Mouse (Mus musculus): Measurements from ENCODE around the gene Col6a4. TPM values are rescaled to one million over a fixed set of nuclear protein-coding genes. Genes with fewer than 3 reads are reported as not detected.

Col6a4 gene
- 0.21 and 0.37 TPM in 2 replicates for polyA plus RNA-seq (2015; fragmentation: Nextera tagmentation; extraction: Ambion mirVana)

DNA sequence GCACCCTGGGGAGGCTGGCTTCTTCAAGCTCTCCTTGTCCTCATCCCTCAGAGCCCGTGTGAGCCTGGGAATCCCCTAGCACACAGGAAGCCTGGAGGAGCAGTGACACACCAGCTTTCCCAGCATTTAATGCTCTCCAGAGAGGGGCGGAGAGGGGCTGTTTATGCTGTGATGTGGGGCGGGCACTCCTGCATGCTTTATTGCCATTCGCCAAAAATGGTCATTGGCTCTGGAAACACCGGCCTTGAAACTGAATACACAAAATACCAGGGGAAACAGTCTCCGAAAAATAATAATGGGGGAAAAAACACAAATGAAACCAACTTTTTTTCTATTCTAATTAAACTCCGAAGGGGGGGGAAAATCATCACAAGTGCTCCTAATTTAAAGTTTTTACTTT, at the start of gene Col6a4:
Gene Col6a4 (minus strand): TSS at position 101 of the 400 bp plus-strand sequence.
- H3K9me3 ChIP-seq = no peaks in the 10 kb centered on the region
- 44% methylated on average over 7 of the region's 7 CpGs for WGBS
- no peak for ATAC-seq (ENCODE audit: insufficient number of reproducible peaks, insufficient read depth, low FRiP score, low TSS enrichment, low read depth)
- 0 out of 2 replicates have a peak within 1 kb of the TSS, but pooled peaks have one; percentile 20 for H3K4me2 ChIP-seq
- H3K4me1 ChIP-seq = 0 out of 2 replicates have a peak, but pooled peaks cover 5% of the 10 kb centered on the region
- H3K36me3 ChIP-seq = no peaks in the 10 kb centered on the region
- H3K4me3 ChIP-seq = no peak within 1 kb of the TSS
- H3K27ac ChIP-seq = no peak within 1 kb of the TSS
- 0 out of 2 replicates have a peak within 1 kb of the TSS, but pooled peaks have one; percentile 21 for H3K9ac ChIP-seq
- H3K27me3 ChIP-seq = no peaks in the 10 kb centered on the region

DNA sequence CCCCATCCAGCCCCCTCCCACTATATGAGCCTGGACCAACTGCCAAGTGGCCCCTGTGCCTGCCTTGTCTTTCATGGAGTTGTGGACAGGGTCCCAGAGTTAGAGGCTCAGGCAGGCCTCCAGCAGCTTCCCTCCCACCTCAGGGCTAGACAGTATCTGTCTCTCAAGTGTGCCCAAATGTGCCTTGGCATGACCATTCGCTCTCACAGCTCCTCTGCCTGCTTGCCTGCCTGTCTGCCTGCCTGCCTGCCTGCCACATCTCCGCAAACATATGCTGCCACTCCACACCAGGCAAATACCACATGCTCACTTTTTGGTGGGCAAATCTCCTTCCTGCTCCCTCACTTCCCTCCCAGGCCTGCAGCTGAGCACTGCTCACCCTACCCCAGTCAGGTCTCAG, 49.0 kb upstream of the Col6a4 start:
- H3K27ac ChIP-seq = no peak overlapping the region
- 79% methylated on average over 2 of the region's 2 CpGs for WGBS
- no peak overlapping the region for H3K4me2 ChIP-seq
- no peak overlapping the region for H3K4me3 ChIP-seq
- ATAC-seq (ENCODE audit: insufficient number of reproducible peaks, insufficient read depth, low FRiP score, low TSS enrichment, low read depth) = no peak
- H3K36me3 ChIP-seq = no peaks in the 10 kb centered on the region
- no peak overlapping the region for H3K9ac ChIP-seq
- no peaks in the 10 kb centered on the region for H3K9me3 ChIP-seq
- peaks cover 48% of the 10 kb centered on the region for H3K27me3 ChIP-seq
- H3K4me1 ChIP-seq = peaks cover 21% of the 10 kb centered on the region

GRCm38 (mm10) chr9:106144176-106144575, 47.6 kb upstream of the Col6a4 start:
- Histone ChIP-seq H3K9ac (no peak overlapping the region), H3K27me3 (peaks cover 34% of the 10 kb centered on the region), H3K4me2 (no peak overlapping the region), H3K36me3 (no peaks in the 10 kb centered on the region), H3K4me3 (no peak overlapping the region), H3K9me3 (no peaks in the 10 kb centered on the region), H3K27ac (no peak overlapping the region), H3K4me1 (peaks cover 25% of the 10 kb centered on the region)
- 68% methylated on average over 7 of the region's 7 CpGs for WGBS
- no peak for ATAC-seq (ENCODE audit: insufficient number of reproducible peaks, insufficient read depth, low FRiP score, low TSS enrichment, low read depth)

- no peak overlapping the region for H3K9ac ChIP-seq
- H3K4me1 ChIP-seq = peaks cover 8% of the 10 kb centered on the region
- H3K4me2 ChIP-seq = no peak overlapping the region
- H3K36me3 ChIP-seq = no peaks in the 10 kb centered on the region
- no peak overlapping the region for H3K27ac ChIP-seq
- H3K9me3 ChIP-seq = peaks cover 2% of the 10 kb centered on the region; the same call in 1 of the 2 replicates
- H3K27me3 ChIP-seq = peaks cover 11% of the 10 kb centered on the region
- no peak for ATAC-seq (ENCODE audit: insufficient number of reproducible peaks, insufficient read depth, low FRiP score, low TSS enrichment, low read depth)
- WGBS = 78% methylated on average over 12 of the region's 12 CpGs
- no peak overlapping the region for H3K4me3 ChIP-seq
Measured at GRCm38 (mm10) chr9:106141955-106142354, 45.4 kb upstream of the Col6a4 start.

GRCm38 (mm10) chr9:106139763-106140162, 43.2 kb upstream of the Col6a4 start:
- 20% methylated on average over 10 of the region's 10 CpGs for WGBS

GRCm38 (mm10) chr9:106137671-106138216, 41.2 kb upstream of the Col6a4 start:
- no peak for ATAC-seq (ENCODE audit: insufficient number of reproducible peaks, insufficient read depth, low FRiP score, low TSS enrichment, low read depth)
- 24% methylated on average over 10 of the region's 10 CpGs for WGBS

More at GRCm38 (mm10) chr9:106139763-106140162, 43.2 kb upstream of the Col6a4 start:
- Histone ChIP-seq H3K4me3 (no peak overlapping the region), H3K4me2 (no peak overlapping the region), H3K9me3 (peaks cover 2% of the 10 kb centered on the region; the same call in 1 of the 2 replicates), H3K27me3 (no peaks in the 10 kb centered on the region), H3K36me3 (no peaks in the 10 kb centered on the region), H3K27ac (no peak overlapping the region), H3K4me1 (peaks cover 8% of the 10 kb centered on the region), H3K9ac (0 out of 2 replicates have a peak overlapping the region, but pooled peaks have one; percentile 46)
- ATAC-seq (ENCODE audit: insufficient number of reproducible peaks, insufficient read depth, low FRiP score, low TSS enrichment, low read depth) = no peak

DNA sequence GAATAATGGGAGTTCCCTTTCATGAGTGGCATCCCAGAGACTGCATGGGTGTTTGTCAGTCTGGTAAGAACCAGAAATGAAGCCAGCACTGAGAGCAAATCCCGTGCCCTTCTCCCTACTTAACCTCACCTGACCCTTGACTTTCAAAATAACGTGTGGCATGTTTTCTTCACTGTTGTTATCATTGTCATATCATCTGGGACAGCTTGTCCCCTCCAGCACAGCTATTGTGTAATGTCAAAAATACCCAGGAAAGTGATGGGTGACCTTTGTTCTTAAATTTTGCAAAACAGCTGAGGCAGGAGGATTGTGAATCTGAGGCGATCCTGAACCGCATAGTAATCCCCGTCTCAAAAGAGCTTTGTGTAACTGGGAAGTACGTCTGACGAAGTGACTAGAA, 33.7 kb upstream of the Col6a4 start:
- H3K9ac ChIP-seq = no peak overlapping the region
- WGBS = 64% methylated on average over 7 of the region's 7 CpGs
- no peaks in the 10 kb centered on the region for H3K27me3 ChIP-seq
- ATAC-seq (ENCODE audit: insufficient number of reproducible peaks, insufficient read depth, low FRiP score, low TSS enrichment, low read depth) = no peak
- no peaks in the 10 kb centered on the region for H3K9me3 ChIP-seq
- no peaks in the 10 kb centered on the region for H3K36me3 ChIP-seq
- no peak overlapping the region for H3K4me2 ChIP-seq
- peaks cover 7% of the 10 kb centered on the region for H3K4me1 ChIP-seq
- H3K27ac ChIP-seq = no peak overlapping the region
- no peak overlapping the region for H3K4me3 ChIP-seq

More at GRCm38 (mm10) chr9:106137671-106138216, 41.2 kb upstream of the Col6a4 start:
- no peak overlapping the region for H3K9ac ChIP-seq
- no peaks in the 10 kb centered on the region for H3K36me3 ChIP-seq
- H3K4me3 ChIP-seq = no peak overlapping the region
- H3K4me2 ChIP-seq = no peak overlapping the region
- H3K27ac ChIP-seq = no peak overlapping the region
- peaks cover 2% of the 10 kb centered on the region; the same call in 1 of the 2 replicates for H3K9me3 ChIP-seq
- H3K27me3 ChIP-seq = no peaks in the 10 kb centered on the region
- peaks cover 8% of the 10 kb centered on the region for H3K4me1 ChIP-seq

- no peak overlapping the region for H3K9ac ChIP-seq
- ATAC-seq (ENCODE audit: insufficient number of reproducible peaks, insufficient read depth, low FRiP score, low TSS enrichment, low read depth) = no peak
- no peak overlapping the region for H3K27ac ChIP-seq
- no peaks in the 10 kb centered on the region for H3K36me3 ChIP-seq
- H3K4me3 ChIP-seq = no peak overlapping the region
- H3K27me3 ChIP-seq = no peaks in the 10 kb centered on the region
- WGBS = 52% methylated on average over 2 of the region's 2 CpGs
- peaks cover 7% of the 10 kb centered on the region for H3K4me1 ChIP-seq
- no peaks in the 10 kb centered on the region for H3K9me3 ChIP-seq
- H3K4me2 ChIP-seq = no peak overlapping the region
Measured at GRCm38 (mm10) chr9:106129072-106129471, 32.5 kb upstream of the Col6a4 start.

GRCm38 (mm10) chr9:106126786-106127251, 30.2 kb upstream of the Col6a4 start:
- no peak overlapping the region for H3K27ac ChIP-seq

DNA sequence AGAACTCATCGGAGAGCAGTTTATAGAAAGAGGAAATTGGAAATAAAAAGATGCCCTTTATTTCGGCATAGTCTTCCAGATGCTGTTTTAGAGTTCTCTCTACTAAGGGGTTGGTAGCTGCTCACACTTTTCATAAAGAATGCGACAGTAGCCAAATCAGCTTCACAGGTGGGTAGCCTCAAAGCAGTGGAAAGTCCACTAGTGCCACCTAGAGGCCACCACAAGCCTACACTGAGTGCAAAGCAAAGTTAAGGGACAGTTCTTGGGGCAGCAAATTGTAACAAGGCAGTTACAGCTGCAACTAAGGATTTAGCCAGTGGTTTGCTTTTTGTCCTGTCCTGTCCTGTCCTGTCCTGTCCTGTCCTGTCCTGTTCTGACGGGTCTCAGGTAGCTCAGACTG, 27.0 kb upstream of the Col6a4 start:
- Histone ChIP-seq H3K4me1 (peaks cover 7% of the 10 kb centered on the region), H3K9me3 (no peaks in the 10 kb centered on the region), H3K4me3 (no peak overlapping the region), H3K4me2 (no peak overlapping the region), H3K36me3 (no peaks in the 10 kb centered on the region), H3K27ac (no peak overlapping the region), H3K9ac (no peak overlapping the region), H3K27me3 (no peaks in the 10 kb centered on the region)
- WGBS = 42% methylated on average over 4 of the region's 4 CpGs
- ATAC-seq (ENCODE audit: insufficient number of reproducible peaks, insufficient read depth, low FRiP score, low TSS enrichment, low read depth) = no peak

More at GRCm38 (mm10) chr9:106126786-106127251, 30.2 kb upstream of the Col6a4 start:
- H3K9me3 ChIP-seq = no peaks in the 10 kb centered on the region
- 42% methylated on average over 2 of the region's 2 CpGs for WGBS
- H3K4me1 ChIP-seq = peaks cover 7% of the 10 kb centered on the region
- no peak overlapping the region for H3K4me2 ChIP-seq
- no peaks in the 10 kb centered on the region for H3K27me3 ChIP-seq
- no peaks in the 10 kb centered on the region for H3K36me3 ChIP-seq
- ATAC-seq (ENCODE audit: insufficient number of reproducible peaks, insufficient read depth, low FRiP score, low TSS enrichment, low read depth) = peak; percentile 43; the same call in 1 of the 2 replicates
- no peak overlapping the region for H3K9ac ChIP-seq
- H3K4me3 ChIP-seq = no peak overlapping the region

DNA sequence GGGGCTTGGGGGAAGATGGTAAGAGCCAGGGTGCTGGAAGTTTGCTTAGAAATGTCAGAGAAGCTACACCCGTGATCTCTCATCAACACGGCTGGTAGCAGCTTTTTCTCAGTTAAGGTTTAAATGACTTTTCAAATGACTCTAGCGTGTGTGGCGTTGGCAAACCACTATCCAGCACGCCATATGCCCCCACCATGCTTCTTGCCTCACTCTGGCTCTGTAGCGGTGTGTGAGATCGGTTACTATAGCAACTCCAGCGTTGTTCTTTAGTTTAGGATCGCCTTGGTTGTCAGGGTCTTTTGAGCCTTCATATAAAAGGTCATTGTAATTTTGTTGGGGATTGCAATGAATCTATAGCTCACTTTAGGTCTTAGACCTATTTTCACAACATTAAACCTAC, 22.5 kb upstream of the Col6a4 start:
- 79% methylated on average over 9 of the region's 9 CpGs for WGBS
- H3K9ac ChIP-seq = no peak overlapping the region
- no peak overlapping the region for H3K4me3 ChIP-seq
- no peak for ATAC-seq (ENCODE audit: insufficient number of reproducible peaks, insufficient read depth, low FRiP score, low TSS enrichment, low read depth)
- H3K27me3 ChIP-seq = 0 out of 2 replicates have a peak, but pooled peaks cover 2% of the 10 kb centered on the region
- H3K36me3 ChIP-seq = no peaks in the 10 kb centered on the region
- H3K4me2 ChIP-seq = no peak overlapping the region
- no peaks in the 10 kb centered on the region for H3K9me3 ChIP-seq
- H3K27ac ChIP-seq = no peak overlapping the region
- 0 out of 2 replicates have a peak, but pooled peaks cover 5% of the 10 kb centered on the region for H3K4me1 ChIP-seq

Data from embryonic facial prominence, embryonic 13.5 days (tissue).